Mouse (Mus musculus) lung, embryonic 14.5 days (tissue): ENCODE data around the gene Tmem256. TPM values are rescaled to one million over a fixed set of nuclear protein-coding genes. Genes with fewer than 3 reads are reported as not detected.
A peak's percentile ranks its signal among the peaks of the same experiment; 100 is the strongest.

Source experiments
- ATAC-seq: fragments of 200-750 bp; cut with Nextera tagmentation; 2 replicates; pipeline ENCODE4 v1.8.0; 2017; ENCODE audit warnings: mild to moderate bottlenecking, moderate TSS enrichment, moderate library complexity; ENCODE audit not compliant: insufficient read depth
- DNase-seq: peaks from one replicate; pipeline ENCODE4 v3.0.0-alpha.2; 2015
- H3K27ac ChIP-seq: fragments of 300-500 bp; sonication (generic); 2 replicates; pipeline ENCODE4 v1.5.1; 2014; ENCODE audit warnings: low read depth, mild to moderate bottlenecking, moderate library complexity
- H3K27me3 ChIP-seq: fragments of 300-500 bp; sonication (generic); 2 replicates; pipeline ENCODE4 v1.6.1; 2014; ENCODE audit warnings: low read length, control low read depth; ENCODE audit not compliant: insufficient read depth
- H3K36me3 ChIP-seq: fragments of 300-500 bp; sonication (generic); 2 replicates; pipeline ENCODE4 v1.6.1; 2014; ENCODE audit warnings: control low read depth; ENCODE audit not compliant: insufficient read depth
- H3K4me1 ChIP-seq: fragments of 300-500 bp; sonication (generic); 2 replicates; pipeline ENCODE4 v1.6.1; 2014; ENCODE audit warnings: antibody characterized with exemption, control low read depth; ENCODE audit not compliant: insufficient read depth
- H3K4me2 ChIP-seq: fragments of 300-500 bp; sonication (generic); 2 replicates; pipeline ENCODE4 v1.6.1; 2014; ENCODE audit warnings: mild to moderate bottlenecking
- H3K4me3 ChIP-seq: fragments of 300-500 bp; sonication (generic); 2 replicates; pipeline ENCODE4 v1.5.1; 2014; ENCODE audit warnings: low read depth, low read length
- H3K9ac ChIP-seq: fragments of 300-500 bp; sonication (generic); 2 replicates; pipeline ENCODE4 v1.6.1; 2014
- H3K9me3 ChIP-seq: fragments of 300-500 bp; sonication (generic); 2 replicates; pipeline ENCODE4 v1.6.1; 2016; ENCODE audit warnings: low read depth, low read length, control low read depth
- CTCF ChIP-seq: IDR thresholded peaks from 2 replicates; pipeline ENCODE4 v1.5.1; 2016; ENCODE audit warnings: antibody characterized with exemption, low read depth
- WGBS: fragments of 180-500 bp; shearing (Covaris S2); extraction: QIAGEN DNeasy Blood & Tissue Kit; methylation state at CpG from one replicate; pipeline ENCODE4 v1.1.7; 2014; 5-methylcytosine and 5-hydroxymethylcytosine counted together
- polyA plus RNA-seq: library from polyadenylated mRNA; unstranded; fragments of >200 nt; fragmentation: Nextera tagmentation; extraction: Ambion mirVana; gene quantifications from 2 replicates; pipeline ENCODE4 v1.2.1, GENCODE M21; 2014

Tmem256 gene
- polyA plus RNA-seq: 443 and 457 TPM in 2 replicates

DNA sequence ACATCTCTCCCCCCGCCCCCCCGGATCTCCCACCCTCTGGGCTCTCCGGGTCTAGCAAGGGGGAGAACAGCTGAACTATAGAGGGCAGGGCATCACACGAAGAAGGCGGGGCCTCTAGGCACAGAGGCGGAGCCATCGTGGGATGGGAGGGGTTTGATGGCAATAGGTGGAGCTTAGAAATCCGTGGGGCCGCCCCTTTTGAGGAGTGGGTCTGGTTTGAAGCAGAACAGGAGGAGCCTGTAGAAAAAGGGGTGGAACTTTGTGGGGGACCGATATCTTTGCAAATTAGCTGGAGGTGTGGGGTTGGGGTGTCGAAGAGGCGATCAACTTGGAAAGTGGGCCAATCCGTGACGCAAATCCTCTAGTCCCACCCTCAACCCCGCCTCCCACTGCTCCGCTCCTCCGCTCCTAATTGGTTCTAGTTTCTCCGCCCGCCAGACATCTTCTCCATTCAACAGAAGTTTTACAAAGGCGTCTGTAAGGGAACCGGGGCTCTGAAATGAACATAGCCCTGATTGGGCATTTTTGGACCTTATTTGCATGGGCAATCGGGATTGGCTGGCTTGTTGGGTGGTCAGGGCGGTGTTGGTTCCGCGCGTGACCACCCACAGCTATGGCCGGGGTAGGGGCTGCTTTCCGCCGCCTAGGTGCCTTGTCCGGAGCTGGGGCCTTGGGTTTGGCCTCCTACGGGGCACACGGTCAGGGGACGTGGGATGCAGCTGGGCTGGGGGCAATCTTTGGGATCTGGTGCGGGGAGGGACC is at the start of gene Tmem256:
TSS of gene Tmem256 (plus strand) at position 563 of the 762 bp plus-strand sequence.
- Histone ChIP-seq H3K36me3 (peaks cover 9% of the 10 kb centered on the region), H3K9me3 (no peaks in the 10 kb centered on the region), H3K4me3 (peak within 1 kb of the TSS; percentile 73), H3K4me1 (peaks cover 19% of the 10 kb centered on the region; the same call in 1 of the 2 replicates), H3K9ac (peak within 1 kb of the TSS; percentile 80), H3K27me3 (peaks cover 14% of the 10 kb centered on the region; the same call in 1 of the 2 replicates), H3K27ac (peak within 1 kb of the TSS; percentile 92), H3K4me2 (peak within 1 kb of the TSS; percentile 75)
- TF ChIP-seq CTCF: no peak
- DNase-seq (peak; percentile 98), ATAC-seq (peak; percentile 91)
- WGBS: under 1% methylated on average over 34 of the region's 34 CpGs

DNA sequence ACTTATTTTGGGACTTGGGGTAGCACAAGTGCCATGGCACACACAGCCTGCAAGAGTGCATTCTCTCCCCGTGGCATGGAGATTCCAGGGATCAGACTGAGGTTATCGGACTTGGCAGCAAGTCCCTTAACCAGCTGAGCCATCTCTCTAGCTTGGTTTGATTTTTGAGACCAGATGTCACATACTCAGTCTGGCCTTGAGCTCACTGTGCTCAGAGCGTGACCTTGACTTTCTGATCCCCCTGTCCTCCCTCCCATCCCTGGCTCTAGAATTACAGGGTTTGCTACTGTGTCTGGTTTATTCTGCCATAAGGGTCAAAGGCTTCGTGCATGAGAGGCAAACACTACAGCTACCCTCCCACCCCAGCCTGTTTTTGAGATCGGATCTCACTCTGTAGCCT is 48.9 kb upstream of the Tmem256 start:
- Histone ChIP-seq H3K4me3 (no peak overlapping the region), H3K4me1 (no peaks in the 10 kb centered on the region), H3K9me3 (no peaks in the 10 kb centered on the region), H3K4me2 (no peak overlapping the region), H3K9ac (no peak overlapping the region), H3K27me3 (no peaks in the 10 kb centered on the region), H3K27ac (no peak overlapping the region), H3K36me3 (no peaks in the 10 kb centered on the region)
- ATAC-seq (no peak), DNase-seq (no peak)
- TF ChIP-seq CTCF: no peak
- WGBS: 54% methylated on average over 5 of the region's 5 CpGs

DNA sequence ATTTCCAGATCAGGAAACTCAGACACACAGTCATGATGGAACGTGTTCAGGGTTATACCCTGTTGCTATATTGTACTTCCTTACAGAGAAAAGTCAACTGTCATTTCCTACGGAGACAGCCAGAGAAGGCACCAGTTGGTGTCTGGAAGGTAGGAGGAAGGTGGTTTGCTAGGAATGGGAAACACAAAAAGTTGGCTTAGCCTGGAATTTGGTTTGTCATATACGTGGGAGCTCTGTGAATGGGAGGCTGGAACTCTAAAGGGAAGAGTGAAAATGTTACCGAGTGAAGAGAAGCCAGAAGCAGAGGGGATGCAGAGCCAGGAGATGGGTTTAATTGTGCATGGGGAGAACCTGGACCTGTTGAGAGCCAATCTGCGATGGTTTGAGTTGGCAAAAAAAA is 46.9 kb upstream of the Tmem256 start:
- ATAC-seq: no peak
- H3K4me1 ChIP-seq: 0 out of 2 replicates have a peak, but pooled peaks cover 4% of the 10 kb centered on the region
- no peaks in the 10 kb centered on the region for H3K36me3 ChIP-seq
- no peak for TF ChIP-seq CTCF
- no peaks in the 10 kb centered on the region for H3K27me3 ChIP-seq
- DNase-seq: no peak
- no peaks in the 10 kb centered on the region for H3K9me3 ChIP-seq
- H3K4me3 ChIP-seq: no peak overlapping the region
- no peak overlapping the region for H3K9ac ChIP-seq
- 69% methylated on average over 5 of the region's 5 CpGs for WGBS
- no peak overlapping the region for H3K4me2 ChIP-seq
- no peak overlapping the region for H3K27ac ChIP-seq

DNA sequence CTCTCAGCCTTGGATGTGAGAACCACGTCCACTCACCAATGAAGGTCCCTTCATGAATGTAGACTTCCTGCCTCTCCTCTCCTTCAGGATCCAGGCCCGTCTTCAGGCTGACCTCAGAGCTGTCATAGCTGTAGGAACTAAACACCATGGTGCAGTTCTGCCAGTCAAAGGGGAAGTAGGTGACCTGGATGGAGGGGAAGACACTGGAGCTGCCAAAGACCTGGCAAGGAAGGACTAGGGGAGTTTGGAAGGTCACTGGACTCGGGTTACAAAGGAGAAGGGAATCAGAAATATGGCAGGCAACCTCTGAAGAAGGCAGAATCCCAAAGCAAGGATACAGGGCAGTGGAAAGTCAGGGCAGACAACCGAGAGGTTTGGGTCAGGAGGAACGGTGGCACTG is 44.9 kb upstream of the Tmem256 start:
- no peak for DNase-seq
- Histone ChIP-seq H3K9me3 (no peaks in the 10 kb centered on the region), H3K27me3 (no peaks in the 10 kb centered on the region), H3K4me2 (no peak overlapping the region), H3K4me3 (no peak overlapping the region), H3K4me1 (0 out of 2 replicates have a peak, but pooled peaks cover 4% of the 10 kb centered on the region), H3K36me3 (no peaks in the 10 kb centered on the region), H3K27ac (no peak overlapping the region), H3K9ac (no peak overlapping the region)
- WGBS: 63% methylated on average over 5 of the region's 5 CpGs
- ATAC-seq: no peak
- TF ChIP-seq CTCF: no peak

DNA sequence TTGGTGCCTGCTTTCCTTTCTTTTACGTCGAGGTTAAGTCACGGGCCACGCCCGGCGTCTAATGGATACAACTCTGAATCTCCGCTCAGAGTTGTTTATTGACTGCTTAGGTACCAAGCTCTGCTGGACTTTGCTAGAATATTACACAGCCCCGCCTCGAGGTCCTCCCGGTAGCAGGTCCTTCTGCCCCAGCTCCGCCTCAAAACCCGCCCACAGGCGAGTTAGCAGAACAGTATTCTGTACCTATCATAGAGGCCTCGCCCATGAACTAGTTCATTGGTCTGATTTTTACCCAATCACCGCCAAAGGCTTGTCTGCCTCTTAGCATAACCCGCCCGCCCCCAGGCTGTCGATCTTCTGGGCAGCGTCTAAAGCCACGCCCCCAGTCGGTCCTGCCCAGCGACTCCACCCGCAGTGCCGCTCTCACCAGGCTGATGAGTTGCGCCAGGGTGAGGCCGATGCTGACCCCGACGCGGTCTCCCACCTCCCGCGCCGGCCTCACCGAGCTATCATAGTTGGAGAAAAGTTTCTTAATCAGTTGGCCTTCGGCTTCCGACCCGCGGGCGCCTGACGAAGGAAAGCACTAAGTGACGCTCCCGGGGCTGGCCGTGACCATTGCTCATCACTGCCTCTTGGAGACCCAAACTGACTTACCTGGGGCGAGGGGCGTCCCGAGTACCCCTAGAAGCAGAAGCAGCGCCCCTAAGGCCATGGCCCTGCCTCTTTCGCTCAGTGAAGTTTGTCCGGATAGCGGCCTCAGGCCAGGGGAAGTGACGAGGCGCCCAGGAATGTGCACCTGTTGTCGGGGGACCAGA is 42.9 kb upstream of the Tmem256 start, which contains the start of gene Chrnb1:
TSS of gene Chrnb1 (minus strand) at position 776 of the 815 bp plus-strand sequence.
- peak within 1 kb of the TSS; percentile 49 for H3K4me3 ChIP-seq
- peaks cover 13% of the 10 kb centered on the region; the same call in 1 of the 2 replicates for H3K4me1 ChIP-seq
- H3K27ac ChIP-seq: peak within 1 kb of the TSS; percentile 80
- DNase-seq (peak; percentile 96), ATAC-seq (peak; percentile 94)
- H3K36me3 ChIP-seq: no peaks in the 10 kb centered on the region
- H3K9ac ChIP-seq: peak within 1 kb of the TSS; percentile 57
- no peaks in the 10 kb centered on the region for H3K9me3 ChIP-seq
- WGBS: 2% methylated on average over 52 of the region's 52 CpGs
- TF ChIP-seq CTCF: no peak
- 0 out of 2 replicates have a peak, but pooled peaks cover 3% of the 10 kb centered on the region for H3K27me3 ChIP-seq
- peak within 1 kb of the TSS; percentile 95 for H3K4me2 ChIP-seq

DNA sequence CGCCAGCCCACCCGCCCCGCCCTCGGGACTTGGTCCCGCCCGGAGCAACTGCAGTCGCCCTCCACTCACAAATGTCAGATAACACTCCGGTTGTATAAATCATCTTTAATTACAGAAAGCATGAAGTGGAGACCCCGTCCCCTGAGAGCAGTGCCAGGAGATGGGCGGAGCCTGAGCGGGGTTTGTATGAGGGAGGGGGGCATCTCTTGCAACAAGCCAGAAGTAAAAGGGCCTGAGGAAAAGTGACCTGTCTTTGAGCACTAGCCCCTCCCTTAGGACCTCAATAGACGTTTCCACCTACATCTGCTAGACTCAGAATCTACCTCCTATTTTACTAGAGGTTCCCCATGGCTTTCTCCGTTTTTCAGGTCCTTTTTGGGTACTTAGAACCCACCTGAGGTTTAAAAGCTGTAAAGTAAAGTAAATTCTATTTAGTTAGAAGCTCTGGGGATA is 42.3 kb upstream of the Tmem256 start:
- no peak for TF ChIP-seq CTCF
- Histone ChIP-seq H3K4me2 (peak overlapping the region; percentile 95), H3K36me3 (no peaks in the 10 kb centered on the region), H3K4me1 (peaks cover 16% of the 10 kb centered on the region; the same call in 1 of the 2 replicates), H3K9ac (peak overlapping the region; percentile 57; the same call in 1 of the 2 replicates), H3K4me3 (peak overlapping the region; percentile 49), H3K9me3 (no peaks in the 10 kb centered on the region), H3K27ac (no peak overlapping the region), H3K27me3 (0 out of 2 replicates have a peak, but pooled peaks cover 3% of the 10 kb centered on the region)
- WGBS: 1% methylated on average over 13 of the region's 13 CpGs
- ATAC-seq (no peak), DNase-seq (no peak)
